Mouse (Mus musculus) olfactory bulb, adult 2 months (tissue): Measurements from ENCODE around the gene Mon1a. TPM values are rescaled to one million over a fixed set of nuclear protein-coding genes. Genes with fewer than 3 reads are reported as not detected.

ENCODE experiments used
- H3K27ac ChIP-seq: fragments of 200-500 bp; 2 replicates; pipeline ENCODE4 v1.5.1; 2012; ENCODE audit warnings: low read depth, low read length; ENCODE audit not compliant: insufficient read depth
- H3K4me1 ChIP-seq: fragments of 200-500 bp; 2 replicates; pipeline ENCODE4 v1.6.1; 2012; ENCODE audit warnings: low read length; ENCODE audit not compliant: control insufficient read depth, insufficient read depth
- H3K4me3 ChIP-seq: fragments of 200-500 bp; 2 replicates; pipeline ENCODE4 v1.5.1; 2012; ENCODE audit warnings: mild to moderate bottlenecking, low read depth, low read length, moderate library complexity; ENCODE audit not compliant: insufficient read depth
- CTCF ChIP-seq: fragments of 200-500 bp; IDR thresholded peaks from 2 replicates; pipeline ENCODE4 v1.5.1; 2012; ENCODE audit warnings: low read depth, mild to moderate bottlenecking, low read length, moderate library complexity; ENCODE audit not compliant: insufficient read depth
- POLR2A ChIP-seq: fragments of 200-500 bp; IDR thresholded peaks from 2 replicates; pipeline ENCODE4 v1.6.1; 2012; ENCODE audit warnings: mild to moderate bottlenecking, low read depth, low read length, moderate library complexity; ENCODE audit not compliant: insufficient read depth
- WGBS: fragments of 180-500 bp; shearing (Covaris S2); methylation state at CpG from one replicate; pipeline ENCODE4 v1.1.7; 2018; 5-methylcytosine and 5-hydroxymethylcytosine counted together
- polyA plus RNA-seq: library from polyadenylated mRNA; stranded (reverse); fragments of >200 nt; gene quantifications from 2 replicates; pipeline ENCODE4 v1.2.4, GENCODE M21; 2012; ENCODE audit warnings: low replicate concordance; ENCODE audit not compliant: missing spikeins, insufficient read depth, insufficient read length

Gene Mon1a
- polyA plus RNA-seq, 1 experiment: not detected

DNA sequence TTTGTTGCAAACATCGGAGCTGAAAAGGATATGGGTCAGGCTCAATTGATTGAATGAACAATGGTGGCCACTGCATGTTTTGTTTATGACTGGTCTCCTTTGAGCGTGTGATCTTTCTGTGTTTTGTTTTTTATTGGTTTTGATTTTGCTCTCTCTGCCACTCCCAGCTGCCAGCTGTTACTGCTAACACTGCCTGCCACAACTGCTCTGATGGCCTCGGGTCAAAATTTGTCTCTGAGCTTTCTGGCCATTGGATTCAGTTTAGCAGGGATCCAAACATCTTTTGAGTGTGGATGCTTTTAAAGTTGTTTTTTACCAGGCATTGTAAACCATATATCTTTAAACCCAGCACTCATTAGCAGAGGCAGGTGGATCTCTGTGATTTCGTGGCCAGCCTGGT, 7.5 kb upstream of the Mon1a start:
- no peak overlapping the region for H3K4me3 ChIP-seq
- H3K27ac ChIP-seq: no peak overlapping the region
- H3K4me1 ChIP-seq: no peaks in the 10 kb centered on the region
- no peak for TF ChIP-seq POLR2A
- no peak for TF ChIP-seq CTCF
- WGBS: 62% methylated on average over 4 of the region's 4 CpGs

DNA sequence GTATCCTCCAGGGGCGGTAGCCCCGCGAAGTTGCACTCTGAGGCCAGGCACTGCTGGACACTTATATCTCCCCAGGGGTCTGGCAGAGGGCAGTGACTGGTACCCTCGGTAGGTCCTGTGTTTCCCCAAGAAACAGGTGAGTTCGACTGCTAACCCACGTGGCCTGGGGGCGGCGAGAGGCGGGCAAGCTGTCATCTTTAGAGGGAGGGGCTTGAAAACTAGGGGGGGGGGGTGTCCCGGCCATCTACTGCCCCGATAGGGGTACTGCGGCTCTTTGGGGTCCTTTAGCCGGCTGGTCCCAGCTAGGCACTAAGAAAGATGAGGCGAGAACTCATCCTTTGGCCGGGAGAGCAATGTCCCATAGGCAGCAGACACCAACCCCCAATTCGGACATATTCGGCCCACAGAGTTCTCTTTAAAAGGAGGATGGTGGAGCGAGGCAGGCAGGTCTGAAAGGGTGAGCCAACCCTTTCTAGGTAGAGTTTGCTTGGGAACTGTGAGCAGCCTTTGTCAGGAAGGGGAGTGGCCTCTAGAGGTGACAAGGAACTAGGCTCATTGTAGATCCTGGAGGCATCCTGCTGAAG, 408 bp downstream of the Mon1a start:
- no peak for TF ChIP-seq POLR2A
- no peak for TF ChIP-seq CTCF
- Histone ChIP-seq H3K27ac (peak overlapping the region; percentile 24; the same call in 1 of the 2 replicates), H3K4me1 (peaks cover 11% of the 10 kb centered on the region), H3K4me3 (peak overlapping the region; percentile 67)
- WGBS: 1% methylated on average over 18 of the region's 18 CpGs

- Histone ChIP-seq H3K4me3 (no peak overlapping the region), H3K4me1 (peaks cover 11% of the 10 kb centered on the region), H3K27ac (no peak overlapping the region)
- 91% methylated on average over 6 of the region's 6 CpGs for WGBS
- TF ChIP-seq POLR2A (no peak), CTCF (no peak)
These were observed 2.3 kb downstream of the Mon1a start for GRCm38 (mm10) chr9:107890260-107890659.

DNA sequence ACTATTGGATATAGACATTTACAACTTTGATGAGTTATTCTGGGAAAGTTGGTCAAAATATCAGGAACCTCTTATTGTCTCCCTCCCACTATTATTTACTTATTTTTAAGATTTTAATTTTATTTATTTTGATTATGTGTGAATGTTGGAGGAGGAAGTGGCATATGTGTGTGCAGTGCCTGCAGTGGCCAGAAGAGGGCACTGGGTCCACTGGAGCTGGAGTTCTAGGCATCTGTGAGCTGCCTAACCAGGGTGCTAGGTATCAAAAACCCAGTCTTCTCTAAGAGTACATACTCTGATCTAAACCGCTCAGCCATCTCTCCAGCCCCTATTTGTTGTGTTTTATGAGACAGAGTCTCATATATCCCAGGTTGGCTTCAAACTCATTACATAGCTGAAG, 3.1 kb downstream of the Mon1a start:
- WGBS: 98% methylated on average over 1 of the region's 1 CpGs
- H3K4me1 ChIP-seq: peaks cover 11% of the 10 kb centered on the region
- H3K4me3 ChIP-seq: no peak overlapping the region
- no peak for TF ChIP-seq POLR2A
- TF ChIP-seq CTCF: no peak
- no peak overlapping the region for H3K27ac ChIP-seq

- no peak overlapping the region for H3K27ac ChIP-seq
- TF ChIP-seq POLR2A: no peak
- TF ChIP-seq CTCF: no peak
- H3K4me3 ChIP-seq: no peak overlapping the region
- WGBS: 88% methylated on average over 10 of the region's 10 CpGs
- peaks cover 10% of the 10 kb centered on the region; the same call in 1 of the 2 replicates for H3K4me1 ChIP-seq
These were observed 10.6 kb downstream of the Mon1a start for GRCm38 (mm10) chr9:107898563-107898962.

DNA sequence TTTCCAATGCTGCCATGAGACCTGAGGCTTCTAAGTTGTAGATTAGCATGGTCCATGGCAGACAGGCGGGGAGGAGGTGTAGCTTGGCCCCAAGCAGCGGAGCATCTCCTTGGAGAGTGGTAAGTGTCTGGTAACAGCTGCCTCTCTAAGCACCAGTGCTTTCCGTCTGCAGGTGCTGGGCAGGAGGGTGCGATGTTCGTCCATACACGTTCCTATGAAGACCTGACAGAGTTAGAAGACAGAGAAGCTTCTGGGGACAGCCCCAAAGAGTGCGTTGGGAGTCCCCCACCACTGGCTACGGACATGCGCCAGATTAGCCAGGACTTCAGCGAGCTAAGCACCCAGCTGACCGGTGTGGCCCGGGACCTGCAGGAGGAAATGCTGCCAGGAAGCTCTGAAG, 11.9 kb downstream of the Mon1a start:
- H3K4me3 ChIP-seq: no peak overlapping the region
- 79% methylated on average over 12 of the region's 12 CpGs for WGBS
- no peak overlapping the region for H3K27ac ChIP-seq
- TF ChIP-seq CTCF: no peak
- no peak for TF ChIP-seq POLR2A
- peaks cover 10% of the 10 kb centered on the region; the same call in 1 of the 2 replicates for H3K4me1 ChIP-seq

- 16% methylated on average over 44 of the region's 44 CpGs for WGBS
These were observed 13.1 kb downstream of the Mon1a start for GRCm38 (mm10) chr9:107900840-107901626.

GRCm38 (mm10) chr9:107901627-107901914, 13.6 kb downstream of the Mon1a start:
- peaks cover 18% of the 10 kb centered on the region for H3K4me1 ChIP-seq
- WGBS: 29% methylated on average over 17 of the region's 17 CpGs
- no peak overlapping the region for H3K4me3 ChIP-seq
- TF ChIP-seq CTCF (no peak), POLR2A (no peak)
- H3K27ac ChIP-seq: no peak overlapping the region

More at GRCm38 (mm10) chr9:107900840-107901626, 13.1 kb downstream of the Mon1a start:
- Histone ChIP-seq H3K4me3 (peak overlapping the region; percentile 29), H3K27ac (no peak overlapping the region), H3K4me1 (peaks cover 13% of the 10 kb centered on the region)
- TF ChIP-seq POLR2A (no peak), CTCF (peak; percentile 76)

GRCm38 (mm10) chr9:107904726-107905125, 16.8 kb downstream of the Mon1a start:
- H3K27ac ChIP-seq: no peak overlapping the region
- WGBS: under 1% methylated on average over 4 of the region's 4 CpGs
- peaks cover 35% of the 10 kb centered on the region for H3K4me1 ChIP-seq
- TF ChIP-seq POLR2A: no peak
- TF ChIP-seq CTCF: peak; percentile 31; the same call in 1 of the 2 replicates
- no peak overlapping the region for H3K4me3 ChIP-seq
